Mouse (Mus musculus) right cerebral cortex, postnatal 25 days (tissue): Measurements from ENCODE around the gene Rfx7.

Experiments used
- DNase-seq: peaks from one replicate; pipeline ENCODE4 v3.0.0; 2022

Rfx7 gene

DNA sequence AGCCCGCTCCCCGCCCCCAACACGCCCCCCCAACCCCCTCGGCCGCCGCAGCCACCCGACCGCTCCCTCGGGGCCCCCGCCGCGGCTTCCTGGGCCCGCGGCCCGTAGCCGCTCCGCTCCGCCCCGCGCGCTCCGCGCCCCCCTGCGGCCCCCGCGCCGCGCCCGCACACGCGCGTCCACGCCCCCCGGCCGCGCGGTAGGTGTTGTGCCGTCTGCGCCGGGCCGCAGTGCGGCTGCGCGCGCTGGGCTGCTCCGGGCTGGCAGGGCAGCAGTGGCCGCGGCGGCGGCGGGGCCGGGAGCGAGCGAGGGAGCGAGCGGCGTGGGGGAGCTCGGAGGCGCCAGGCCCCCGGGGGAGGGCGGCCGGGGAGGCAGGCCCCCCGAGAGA, at the start of gene Rfx7:
TSS of gene Rfx7 (plus strand) at position 245 of the 385 bp plus-strand sequence.
- peak; percentile 82 for DNase-seq

- no peak for DNase-seq
Observed at GRCm38 (mm10) chr9:72488523-72488922, 43.5 kb upstream of the Rfx7 start.

GRCm38 (mm10) chr9:72489131-72489530, 42.9 kb upstream of the Rfx7 start:
- no peak for DNase-seq

GRCm38 (mm10) chr9:72491559-72492193, 40.4 kb upstream of the Rfx7 start:
- DNase-seq: peak; percentile 84

DNA sequence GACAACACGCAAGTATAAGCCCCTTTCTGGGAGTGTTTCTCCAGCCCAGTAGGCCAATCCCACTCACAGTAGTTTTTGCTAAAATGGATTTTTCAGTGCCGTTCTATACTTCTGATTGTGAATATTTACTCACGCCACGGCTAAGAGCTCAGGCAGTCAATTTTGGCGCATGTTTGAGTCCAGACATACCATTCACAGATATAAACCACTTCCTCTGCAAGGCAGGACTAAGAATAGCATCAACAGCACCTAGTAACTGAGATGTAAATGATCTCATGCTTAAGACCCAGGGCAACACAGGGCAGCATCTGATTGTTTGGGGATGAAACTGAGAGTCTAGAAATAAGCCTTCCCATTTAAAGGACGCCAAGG, 39.9 kb upstream of the Rfx7 start, which contains the start of gene Tex9:
TSS of gene Tex9 (minus strand) at position 19 of the 372 bp plus-strand sequence.
- no peak for DNase-seq

DNA sequence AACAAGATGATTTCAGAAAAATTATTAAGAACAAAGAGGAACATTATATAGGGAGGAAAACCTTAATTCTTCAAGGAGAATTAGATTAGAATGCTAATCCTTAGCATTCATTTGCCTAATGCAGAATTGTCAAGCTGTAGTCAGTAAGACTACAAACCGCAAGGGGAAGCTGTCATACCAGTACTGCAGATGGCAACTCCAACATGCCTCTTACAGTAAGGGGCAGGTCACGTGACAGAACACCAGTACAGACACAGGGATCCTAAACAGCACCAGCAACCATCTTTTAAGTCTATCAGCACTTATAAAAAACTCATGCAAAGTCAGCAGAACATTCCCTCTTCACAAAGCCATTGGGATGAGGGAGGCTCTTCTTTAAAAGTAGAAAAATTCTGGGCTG, 38.6 kb upstream of the Rfx7 start:
- no peak for DNase-seq

GRCm38 (mm10) chr9:72493984-72494685, 37.9 kb upstream of the Rfx7 start:
- DNase-seq: no peak

- DNase-seq: no peak
Observed at GRCm38 (mm10) chr9:72496691-72497090, 35.3 kb upstream of the Rfx7 start.

GRCm38 (mm10) chr9:72497171-72497570, 34.9 kb upstream of the Rfx7 start:
- no peak for DNase-seq

DNA sequence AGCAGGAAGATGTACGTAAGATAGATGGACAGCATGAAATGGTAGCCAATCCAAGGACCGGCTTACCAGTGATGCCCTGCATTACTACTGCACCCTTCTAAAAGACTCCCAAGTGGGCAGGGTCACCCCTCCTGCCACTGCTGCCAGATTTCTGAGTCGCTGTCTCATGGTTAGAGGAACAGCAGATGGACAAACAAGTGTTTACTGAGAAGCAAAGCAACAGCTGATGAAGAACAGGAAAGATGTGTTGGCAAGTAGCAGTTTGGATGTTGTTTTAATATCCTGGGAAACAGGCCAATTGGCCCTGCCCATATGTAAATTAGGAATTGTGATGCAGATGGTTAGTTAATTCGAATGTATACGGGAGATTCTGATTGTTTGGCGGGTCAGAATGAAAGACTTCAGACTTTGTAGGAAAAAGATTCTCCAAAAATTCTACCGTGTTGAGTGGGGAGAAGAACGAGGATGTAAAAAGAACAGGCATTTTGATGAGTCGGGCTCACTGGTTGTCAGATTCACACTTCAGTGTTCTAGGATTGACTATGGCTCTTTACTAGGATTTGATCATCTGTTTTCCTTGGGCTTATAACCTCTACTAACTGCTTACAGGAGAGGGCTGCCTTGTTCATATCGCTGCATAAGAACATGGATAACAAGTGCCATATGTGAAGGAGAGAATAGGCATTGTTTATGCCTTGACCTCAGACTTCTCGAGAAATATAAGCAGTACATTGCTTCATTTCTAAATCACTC, 19.6 kb upstream of the Rfx7 start:
- DNase-seq: no peak

DNA sequence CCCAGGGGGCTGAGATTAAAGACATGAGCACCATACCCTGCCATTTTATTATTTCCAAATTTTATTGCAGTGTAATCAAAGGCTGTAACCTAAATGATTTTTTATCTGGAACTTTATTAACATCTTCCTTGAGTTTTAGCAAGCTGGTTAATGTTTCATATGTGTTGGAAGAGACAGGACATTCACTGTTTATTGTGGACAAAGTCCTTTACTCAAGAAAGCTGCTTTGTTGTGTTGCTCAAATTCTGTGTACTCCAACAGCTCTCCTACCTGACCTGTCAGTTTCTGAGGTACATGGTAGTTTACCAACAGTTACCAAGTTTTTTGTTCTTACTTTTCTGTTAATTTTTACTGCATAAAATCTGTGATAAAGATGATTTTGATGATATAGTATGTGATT, 16.7 kb upstream of the Rfx7 start:
- no peak for DNase-seq

- no peak for DNase-seq
Observed at GRCm38 (mm10) chr9:72519246-72519645, 12.8 kb upstream of the Rfx7 start.

GRCm38 (mm10) chr9:72520849-72521248, 11.2 kb upstream of the Rfx7 start:
- DNase-seq: no peak

- no peak for DNase-seq
Observed at GRCm38 (mm10) chr9:72526091-72526490, 5.9 kb upstream of the Rfx7 start.

DNA sequence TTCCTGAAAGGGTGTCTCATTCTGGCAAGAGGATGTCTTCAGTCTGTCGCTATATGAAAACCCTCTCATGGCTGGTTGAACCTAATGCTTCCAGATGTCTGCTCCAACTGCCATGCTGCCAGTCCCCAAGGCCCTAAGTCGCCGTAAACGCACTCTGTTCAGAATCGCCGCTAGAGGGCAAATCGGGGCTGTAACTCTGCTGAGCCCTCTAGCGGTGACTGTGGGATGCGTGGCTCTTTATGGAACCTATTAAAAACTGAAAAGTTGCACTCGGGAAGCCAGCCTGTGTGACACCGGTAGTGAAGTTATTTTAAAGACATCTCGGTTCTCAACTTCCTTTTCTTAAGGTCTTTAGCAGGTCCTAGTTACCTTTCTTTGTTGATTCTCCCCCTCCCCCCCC, 1.8 kb upstream of the Rfx7 start:
- peak; percentile 81 for DNase-seq

DNA sequence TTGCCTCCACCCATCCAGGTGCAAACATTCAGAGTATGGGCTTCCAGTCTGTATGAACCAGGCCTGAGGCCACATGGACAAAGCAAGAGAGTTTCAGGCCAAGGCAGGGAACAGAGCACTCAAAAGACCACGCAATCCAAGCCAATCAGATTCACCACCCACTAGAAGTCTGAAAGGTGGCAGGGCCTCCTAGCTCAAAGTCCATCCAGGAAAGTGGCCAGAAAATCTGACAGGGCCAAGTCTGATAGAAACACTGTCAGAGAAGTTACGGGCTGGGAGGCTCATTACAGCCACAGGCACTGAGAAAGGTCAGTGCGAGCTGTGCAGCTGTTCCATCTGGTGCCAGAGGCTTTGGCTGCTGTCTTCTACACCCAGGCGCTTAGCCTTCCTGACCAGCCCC, 1.2 kb upstream of the Rfx7 start:
- DNase-seq: peak; percentile 6

DNA sequence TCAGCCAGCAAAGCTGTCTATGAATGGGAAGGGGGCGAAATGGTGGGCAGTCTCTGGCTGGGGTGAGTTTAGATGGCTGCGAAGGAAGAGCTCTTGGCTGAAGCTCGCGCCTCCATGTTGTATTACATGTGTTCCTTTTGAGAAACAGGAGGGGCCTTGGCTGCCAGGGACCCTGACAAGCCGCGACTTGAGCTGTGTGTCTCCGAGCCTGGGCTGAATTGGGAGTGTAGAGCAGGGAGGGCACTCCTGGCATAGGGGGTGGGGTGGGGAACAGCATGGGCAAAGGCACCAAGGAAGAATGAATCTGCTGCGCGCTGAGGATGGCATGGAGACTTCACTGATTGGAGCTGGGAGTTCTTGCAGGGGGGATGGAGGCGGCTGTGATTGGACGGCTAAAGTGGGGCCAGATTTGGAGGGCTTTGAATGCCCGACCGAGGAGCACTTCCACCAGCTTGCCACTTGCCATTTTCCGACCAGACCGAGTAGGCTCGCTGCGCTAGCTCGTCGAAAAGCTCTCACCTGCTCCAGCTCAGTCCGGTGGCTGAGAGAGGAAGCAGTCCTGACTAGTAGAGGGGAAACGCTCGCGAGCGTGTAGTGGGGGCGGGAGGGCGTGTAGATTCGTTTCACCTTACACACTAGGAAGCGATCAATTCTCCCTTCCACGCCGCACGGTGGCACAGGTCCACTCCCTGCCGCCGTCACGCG, 597 bp upstream of the Rfx7 start:
- peak; percentile 83 for DNase-seq

- DNase-seq: peak; percentile 47
Observed at GRCm38 (mm10) chr9:72532381-72533088, 495 bp downstream of the Rfx7 start.

- DNase-seq: no peak
Observed at GRCm38 (mm10) chr9:72533089-72533415, 1.0 kb downstream of the Rfx7 start.

DNA sequence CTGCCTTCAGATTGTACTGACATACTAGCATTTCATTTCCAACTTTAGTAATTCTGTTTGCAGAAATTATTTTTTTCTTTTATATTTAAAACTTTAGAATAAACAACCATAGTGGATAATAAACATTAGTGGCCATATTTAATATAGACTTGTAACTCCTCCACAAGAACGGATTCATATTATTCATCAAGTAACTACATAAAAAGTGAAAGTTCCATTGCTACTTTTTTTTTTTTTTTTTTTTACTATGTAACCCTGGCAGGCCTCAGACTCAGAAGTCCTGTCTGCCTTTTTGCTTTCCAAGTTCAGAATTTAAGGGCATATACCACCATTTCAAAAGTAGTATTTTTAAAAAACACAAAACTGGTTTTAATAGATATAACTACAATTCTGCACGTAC, 2.9 kb downstream of the Rfx7 start:
- no peak for DNase-seq

GRCm38 (mm10) chr9:72535394-72535793, 3.4 kb downstream of the Rfx7 start:
- no peak for DNase-seq

DNA sequence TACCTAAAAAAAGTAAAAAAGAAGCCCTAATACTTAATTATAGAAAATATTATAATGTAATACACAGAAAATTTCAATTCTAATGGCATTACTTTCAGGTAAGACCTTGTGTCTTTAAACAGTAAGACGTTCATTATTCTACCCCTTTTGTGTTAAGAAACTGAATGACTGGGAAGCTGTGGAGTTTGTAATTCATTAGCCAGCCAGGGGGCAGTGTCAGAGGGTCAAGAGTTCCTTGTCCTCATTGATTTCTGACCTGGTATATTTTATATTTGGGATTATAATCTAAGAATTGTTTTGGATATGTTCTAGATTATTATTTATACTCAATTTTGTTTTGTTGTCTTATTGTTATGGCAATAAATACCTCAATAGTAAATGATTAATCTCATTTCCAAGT, 5.0 kb downstream of the Rfx7 start:
- no peak for DNase-seq

- DNase-seq: no peak
Observed at GRCm38 (mm10) chr9:72543590-72543989, 11.6 kb downstream of the Rfx7 start.
